Mouse (Mus musculus) embryonic facial prominence, embryonic 11.5 days (tissue): ENCODE results near the gene Kdm2b. TPM values are rescaled to one million over a fixed set of nuclear protein-coding genes. Genes with fewer than 3 reads are reported as not detected.
"Not testable (repeated sequence)": the region's sequence is repeated elsewhere in the genome, so short reads cannot be mapped to it uniquely, and the experiment has no call there.

ENCODE experiments used
- ATAC-seq: fragments of 200-750 bp; cut with Nextera tagmentation; replicated peaks from 2 replicates; pipeline ENCODE4 v1.8.0; 2017; ENCODE audit warnings: low read depth; ENCODE audit not compliant: insufficient number of reproducible peaks, low FRiP score, low TSS enrichment
- DNase-seq: peaks from one replicate; pipeline ENCODE4 v3.0.0-alpha.2; 2015; ENCODE audit warnings: low spot score
- H3K27ac ChIP-seq: fragments of 300-500 bp; sonication (generic); replicated peaks from 2 replicates; pipeline ENCODE4 v1.5.1; 2014; ENCODE audit warnings: mild to moderate bottlenecking, low read depth, low read length, control low read depth
- H3K27me3 ChIP-seq: fragments of 300-500 bp; sonication (generic); 2 replicates; pipeline ENCODE4 v1.6.1; 2014; ENCODE audit warnings: mild to moderate bottlenecking, low read length, moderate library complexity, mixed read lengths; ENCODE audit not compliant: control insufficient read depth, insufficient read depth
- H3K36me3 ChIP-seq: fragments of 300-500 bp; sonication (generic); replicated peaks from 2 replicates; pipeline ENCODE4 v1.6.1; 2014; ENCODE audit warnings: low read depth, mild to moderate bottlenecking, low read length, moderate library complexity, mixed read lengths; ENCODE audit not compliant: control insufficient read depth, insufficient read depth
- H3K4me1 ChIP-seq: fragments of 300-500 bp; sonication (generic); 2 replicates; pipeline ENCODE4 v1.6.1; 2014; ENCODE audit warnings: low read length, mixed read lengths; ENCODE audit not compliant: control insufficient read depth, insufficient read depth
- H3K4me2 ChIP-seq: fragments of 300-500 bp; sonication (generic); 2 replicates; pipeline ENCODE4 v1.6.1; 2014; ENCODE audit warnings: low read depth, mild to moderate bottlenecking, control low read depth, low read length, moderate library complexity
- H3K4me3 ChIP-seq: fragments of 300-500 bp; sonication (generic); 2 replicates; pipeline ENCODE4 v1.5.1; 2014; ENCODE audit warnings: low read depth, low read length, control low read depth
- H3K9ac ChIP-seq: fragments of 300-500 bp; sonication (generic); replicated peaks from 2 replicates; pipeline ENCODE4 v1.6.1; 2014; ENCODE audit warnings: mild to moderate bottlenecking, control low read depth, low read length
- H3K9me3 ChIP-seq: fragments of 300-500 bp; sonication (generic); replicated peaks from 2 replicates; pipeline ENCODE4 v1.6.1; 2016; ENCODE audit warnings: mild to moderate bottlenecking, low read length, inconsistent platforms, mixed read lengths; ENCODE audit not compliant: control insufficient read depth
- WGBS: fragments of 180-500 bp; shearing (Covaris S2); extraction: QIAGEN DNeasy Blood & Tissue Kit; methylation state at CpG from one replicate; pipeline ENCODE4 v1.1.7; 2014; 5-methylcytosine and 5-hydroxymethylcytosine counted together
- polyA plus RNA-seq: library from polyadenylated mRNA; unstranded; fragments of >200 nt; fragmentation: Nextera tagmentation; extraction: Ambion mirVana; gene quantifications from 2 replicates; pipeline ENCODE4 v1.2.1, GENCODE M21; 2014

Gene Kdm2b
- polyA plus RNA-seq, 1 experiment from 2014 or later: 54.1 TPM

DNA sequence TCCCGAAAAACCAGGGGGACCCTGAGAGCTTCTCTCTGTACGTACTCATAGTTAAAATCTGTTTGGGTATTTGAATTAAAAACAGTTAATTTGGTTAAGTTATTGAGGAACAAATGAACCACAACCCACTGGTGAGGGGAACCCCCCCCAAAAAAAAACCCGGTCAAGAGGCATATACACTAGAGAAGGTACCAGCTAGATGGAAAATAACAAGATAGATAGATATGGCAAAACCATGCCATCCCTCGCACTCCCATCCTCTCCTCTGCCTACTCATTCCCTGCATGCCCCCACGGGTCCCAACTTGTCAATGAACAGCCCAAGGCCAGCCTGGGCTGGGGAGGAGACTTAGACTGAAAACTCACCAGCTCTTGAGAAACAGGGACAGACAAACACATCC is 5.1 kb downstream of the Kdm2b start:
- Histone ChIP-seq H3K27ac (no peak overlapping the region), H3K4me1 (peaks cover 11% of the 10 kb centered on the region), H3K4me3 (no peak overlapping the region), H3K9me3 (no peaks in the 10 kb centered on the region), H3K9ac (no peak overlapping the region), H3K4me2 (no peak overlapping the region), H3K36me3 (no peaks in the 10 kb centered on the region), H3K27me3 (no peaks in the 10 kb centered on the region)
- no peak for DNase-seq
- no peak for ATAC-seq
- WGBS: 82% methylated on average over 5 of the region's 5 CpGs

- Histone ChIP-seq H3K27me3 (no peaks in the 10 kb centered on the region), H3K4me3 (no peak overlapping the region), H3K9me3 (no peaks in the 10 kb centered on the region), H3K36me3 (no peaks in the 10 kb centered on the region), H3K4me1 (no peaks in the 10 kb centered on the region), H3K9ac (no peak overlapping the region), H3K27ac (no peak overlapping the region), H3K4me2 (no peak overlapping the region)
- DNase-seq: no peak
- WGBS: 85% methylated on average over 8 of the region's 8 CpGs
- no peak for ATAC-seq
Observed at GRCm38 (mm10) chr5:122978970-122979369, 10.7 kb downstream of the Kdm2b start.

DNA sequence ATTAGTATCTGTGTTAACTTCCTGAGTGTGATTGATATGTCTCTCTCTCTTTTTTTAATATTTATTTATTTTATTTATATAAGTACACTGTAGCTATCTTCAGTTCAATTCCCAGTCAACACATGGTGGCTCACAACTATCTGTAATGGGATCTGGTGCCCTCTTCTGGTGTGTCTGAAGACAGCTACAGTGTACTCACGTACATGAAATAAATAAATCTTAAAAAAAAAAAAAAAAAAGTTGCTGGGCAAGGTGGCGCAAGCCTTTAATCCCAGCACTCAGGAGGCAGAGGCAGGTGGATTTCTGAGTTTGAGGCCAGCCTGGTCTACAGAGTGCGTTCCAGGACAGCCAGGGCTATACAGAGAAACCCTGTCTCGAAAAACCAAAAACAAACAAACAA is 14.9 kb downstream of the Kdm2b start:
- not testable (repeated sequence) for H3K9ac ChIP-seq, H3K36me3 ChIP-seq, H3K4me3 ChIP-seq, H3K27ac ChIP-seq, H3K4me2 ChIP-seq, H3K9me3 ChIP-seq, H3K4me1 ChIP-seq, ATAC-seq, DNase-seq, H3K27me3 ChIP-seq
- 94% methylated on average over 4 of the region's 4 CpGs for WGBS

- no peak for DNase-seq
- H3K27ac ChIP-seq: no peak overlapping the region
- WGBS: 88% methylated on average over 9 of the region's 9 CpGs
Observed at GRCm38 (mm10) chr5:122972116-122972515, 17.5 kb downstream of the Kdm2b start.

DNA sequence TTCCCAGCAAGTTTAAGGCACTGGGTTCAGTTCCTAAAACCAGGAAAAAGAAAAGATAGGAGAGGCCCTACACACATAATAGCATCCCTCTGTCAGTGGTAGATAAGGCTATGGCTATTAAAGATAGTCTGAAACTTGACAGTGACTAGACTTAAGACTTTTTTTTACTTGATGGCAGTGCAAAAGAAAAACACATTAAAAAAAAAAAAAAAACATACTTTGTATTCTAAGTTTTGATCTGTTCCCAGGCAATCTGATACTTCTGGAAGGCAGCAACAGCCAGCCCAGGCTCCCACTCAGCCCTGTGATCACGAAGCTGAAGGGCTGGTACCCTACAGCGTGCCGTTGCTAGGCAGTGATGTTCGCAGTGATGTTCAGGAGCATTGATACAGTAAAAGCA is 18.2 kb downstream of the Kdm2b start:
- Histone ChIP-seq H3K27ac (no peak overlapping the region), H3K9me3 (no peaks in the 10 kb centered on the region), H3K9ac (no peak overlapping the region), H3K36me3 (no peaks in the 10 kb centered on the region), H3K4me2 (no peak overlapping the region), H3K27me3 (no peaks in the 10 kb centered on the region), H3K4me1 (no peaks in the 10 kb centered on the region), H3K4me3 (no peak overlapping the region)
- DNase-seq (no peak), ATAC-seq (no peak)
- 87% methylated on average over 4 of the region's 4 CpGs for WGBS

More at GRCm38 (mm10) chr5:122972116-122972515, 17.5 kb downstream of the Kdm2b start:
- H3K9ac ChIP-seq: no peak overlapping the region
- H3K9me3 ChIP-seq: no peaks in the 10 kb centered on the region
- no peaks in the 10 kb centered on the region for H3K27me3 ChIP-seq
- no peaks in the 10 kb centered on the region for H3K4me1 ChIP-seq
- no peak overlapping the region for H3K4me2 ChIP-seq
- ATAC-seq: no peak
- no peaks in the 10 kb centered on the region for H3K36me3 ChIP-seq
- H3K4me3 ChIP-seq: no peak overlapping the region

GRCm38 (mm10) chr5:122970056-122970455 is 19.6 kb downstream of the Kdm2b start:
- no peaks in the 10 kb centered on the region for H3K4me1 ChIP-seq
- 83% methylated on average over 5 of the region's 5 CpGs for WGBS
- no peak overlapping the region for H3K9ac ChIP-seq
- H3K36me3 ChIP-seq: no peaks in the 10 kb centered on the region
- no peak overlapping the region for H3K4me2 ChIP-seq
- H3K27me3 ChIP-seq: no peaks in the 10 kb centered on the region
- ATAC-seq: no peak
- H3K9me3 ChIP-seq: no peaks in the 10 kb centered on the region
- no peak overlapping the region for H3K27ac ChIP-seq
- no peak overlapping the region for H3K4me3 ChIP-seq
- DNase-seq: no peak

- Histone ChIP-seq H3K36me3 (no peaks in the 10 kb centered on the region), H3K9me3 (no peaks in the 10 kb centered on the region), H3K9ac (no peak overlapping the region), H3K27ac (no peak overlapping the region), H3K4me1 (no peaks in the 10 kb centered on the region), H3K27me3 (no peaks in the 10 kb centered on the region), H3K4me2 (no peak overlapping the region), H3K4me3 (no peak overlapping the region)
- WGBS: 27% methylated on average over 4 of the region's 4 CpGs
- ATAC-seq (no peak), DNase-seq (peak; percentile 80)
Observed at GRCm38 (mm10) chr5:122968322-122968721, 21.3 kb downstream of the Kdm2b start.

- no peaks in the 10 kb centered on the region; the same call in 1 of the 2 replicates for H3K36me3 ChIP-seq
- H3K4me2 ChIP-seq: no peak overlapping the region
- no peak overlapping the region for H3K9ac ChIP-seq
- DNase-seq (no peak), ATAC-seq (no peak)
- WGBS: 91% methylated on average over 11 of the region's 11 CpGs
- no peak overlapping the region for H3K27ac ChIP-seq
- H3K4me1 ChIP-seq: no peaks in the 10 kb centered on the region
- no peaks in the 10 kb centered on the region for H3K27me3 ChIP-seq
- no peak overlapping the region for H3K4me3 ChIP-seq
- H3K9me3 ChIP-seq: no peaks in the 10 kb centered on the region
Observed at GRCm38 (mm10) chr5:122965427-122965826, 24.2 kb downstream of the Kdm2b start.
